In the genomic region with DNA sequence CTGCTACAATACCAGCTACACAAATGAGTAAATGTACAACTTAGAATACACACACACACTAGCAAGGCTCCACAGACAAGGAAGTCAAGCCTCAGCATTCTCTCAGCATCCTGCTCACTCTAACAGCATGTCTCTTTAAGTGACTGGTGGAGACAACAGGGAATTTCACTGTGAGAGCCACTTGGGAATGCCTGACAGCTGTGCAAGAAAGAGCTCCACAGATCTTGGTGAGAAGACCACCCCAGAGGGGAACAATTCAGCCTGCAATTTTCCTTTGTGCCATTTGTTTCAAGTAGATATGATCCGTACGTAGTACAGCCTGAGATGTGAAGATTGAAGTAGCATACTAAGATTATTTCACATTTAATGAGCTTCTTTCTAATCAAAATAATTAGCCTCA, we compare ENCODE assay signal across 13 mouse cellular contexts. TPM values are rescaled to one million over a fixed set of nuclear protein-coding genes. Genes with fewer than 3 reads are reported as not detected.
DNase-seq lines count a peak whose midpoint lies in the region; ATAC-seq and TF ChIP-seq lines count a peak whose summit lies in the region.
"Had no signal": no experiment of that assay in that cellular context is flagged by ENCODE, and none has a peak within 500 bp of the region (broad histone marks: within the 10 kb centered on the region; RNA-seq: fewer than 3 reads in every experiment).

No protein-coding gene starts in this region.

- no peaks in the 10 kb centered on the region for H3K27me3 ChIP-seq in lung, embryonic 14.5 days (ENCODE audit: insufficient read depth, low read length)
- no peaks in the 10 kb centered on the region for H3K27me3 ChIP-seq in forebrain, embryonic 16.5 days (replicated peaks; ENCODE audit: control insufficient read depth, insufficient read depth, low read length)
- H3K27me3 ChIP-seq in midbrain, embryonic 13.5 days = no peaks in the 10 kb centered on the region
- H3K27me3 ChIP-seq: heart, embryonic 15.5 days had no signal

- H3K9me3 ChIP-seq in lung, embryonic 14.5 days (ENCODE audit: low read depth, low read length) = no peaks in the 10 kb centered on the region
- no peaks in the 10 kb centered on the region for H3K9me3 ChIP-seq in forebrain, embryonic 16.5 days (ENCODE audit: control insufficient read depth, low read length)
- no peaks in the 10 kb centered on the region for H3K9me3 ChIP-seq in midbrain, embryonic 13.5 days
- H3K9me3 ChIP-seq: heart, embryonic 15.5 days had no signal

- H3K4me1 ChIP-seq in lung, embryonic 14.5 days (ENCODE audit: insufficient read depth) = no peaks in the 10 kb centered on the region
- peaks cover 3% of the 10 kb centered on the region for H3K4me1 ChIP-seq in forebrain, embryonic 16.5 days (replicated peaks; ENCODE audit: control insufficient read depth, insufficient read depth, low read length)
- H3K4me1 ChIP-seq in midbrain, embryonic 13.5 days (replicated peaks) = peaks cover 11% of the 10 kb centered on the region

- WGBS in lung, embryonic 14.5 days = 69% methylated on average over 2 of the region's 2 CpGs
- WGBS in forebrain, embryonic 16.5 days = 23% methylated on average over 2 of the region's 2 CpGs
- 23% methylated on average over 2 of the region's 2 CpGs for WGBS in midbrain, embryonic 13.5 days

- DNase-seq in lung, embryonic 14.5 days = peak; percentile 11
- DNase-seq in lung, postnatal 4 days = no peak
- DNase-seq in retina, embryonic 14.5 days (ENCODE audit: low spot score) = peak; percentile 62
- no peak for DNase-seq in cerebellum, postnatal 10 days
- no peak for DNase-seq in spleen, postnatal 10 days (ENCODE audit: low spot score in 2 of 2)
- DNase-seq: cerebellum, adult 11 months; lung, adult 2 months; right cerebral cortex, postnatal 4 days; thymus, adult 2 months had no signal

- TF ChIP-seq CTCF in lung, embryonic 14.5 days (IDR thresholded peaks at IDR 0.05; ENCODE audit: low read depth) = no peak

- H3K27ac ChIP-seq in lung, embryonic 14.5 days (ENCODE audit: low read depth) = no peak overlapping the region
- H3K27ac ChIP-seq in forebrain, embryonic 16.5 days (ENCODE audit: low read length) = no peak overlapping the region
- peak overlapping the region; percentile 44 for H3K27ac ChIP-seq in midbrain, embryonic 13.5 days
- H3K27ac ChIP-seq: heart, embryonic 15.5 days had no signal

- no peak overlapping the region for H3K4me2 ChIP-seq in lung, embryonic 14.5 days
- H3K4me2 ChIP-seq in forebrain, embryonic 16.5 days (ENCODE audit: low read length) = no peak overlapping the region
- no peak overlapping the region for H3K4me2 ChIP-seq in midbrain, embryonic 13.5 days (replicated peaks)
- H3K4me2 ChIP-seq: heart, embryonic 15.5 days had no signal

- peaks cover 13% of the 10 kb centered on the region; the same call in 1 of the 2 replicates for H3K36me3 ChIP-seq in lung, embryonic 14.5 days (ENCODE audit: insufficient read depth)
- H3K36me3 ChIP-seq in forebrain, embryonic 16.5 days (ENCODE audit: control insufficient read depth, insufficient read depth) = no peaks in the 10 kb centered on the region
- H3K36me3 ChIP-seq in midbrain, embryonic 13.5 days = no peaks in the 10 kb centered on the region

- no peak overlapping the region for H3K4me3 ChIP-seq in lung, embryonic 14.5 days (ENCODE audit: low read depth, low read length)
- no peak overlapping the region for H3K4me3 ChIP-seq in forebrain, embryonic 16.5 days (replicated peaks; ENCODE audit: low read length)
- no peak overlapping the region for H3K4me3 ChIP-seq in midbrain, embryonic 13.5 days (replicated peaks)
- H3K4me3 ChIP-seq: heart, embryonic 15.5 days had no signal

- H3K9ac ChIP-seq in lung, embryonic 14.5 days = no peak overlapping the region
- no peak overlapping the region for H3K9ac ChIP-seq in forebrain, embryonic 16.5 days (replicated peaks; ENCODE audit: low read depth, low read length)
- H3K9ac ChIP-seq in midbrain, embryonic 13.5 days (replicated peaks) = no peak overlapping the region
- H3K9ac ChIP-seq: heart, embryonic 15.5 days had no signal

- ATAC-seq in lung, embryonic 14.5 days (ENCODE audit: insufficient read depth) = no peak
- ATAC-seq in forebrain, embryonic 16.5 days = peak; percentile 82
- peak; percentile 55; the same call in 1 of the 2 replicates for ATAC-seq in midbrain, embryonic 13.5 days
- ATAC-seq in frontal cortex, adult (ENCODE audit: low TSS enrichment) = no peak

RNA-seq across cellular contexts. Expression of a gene that starts 24.9 kb away (rescaled TPM):
- 73.3 and 75.8 TPM in 2 replicates for polyA plus RNA-seq in lung, embryonic 14.5 days (2014; fragmentation: Nextera tagmentation; extraction: Ambion mirVana)
- polyA plus RNA-seq in forebrain, embryonic 16.5 days (2015; fragmentation: Nextera tagmentation; extraction: Ambion mirVana) = 95.1 and 118 TPM in 2 replicates
- 106 and 109 TPM in 2 replicates for polyA plus RNA-seq in midbrain, embryonic 13.5 days (2015; fragmentation: Nextera tagmentation; extraction: Ambion mirVana)

Comparison
In these comparisons a context has a peak if more than half of its experiments do, and no peak if none do; other contexts are left out.
1. DNase-seq: peak in lung, embryonic 14.5 days (single experiment) and retina, embryonic 14.5 days (single experiment); none in lung, postnatal 4 days (0 of 2), cerebellum, postnatal 10 days (0 of 2) and spleen, postnatal 10 days (0 of 2).
2. ATAC-seq: peak in forebrain, embryonic 16.5 days (single experiment) and midbrain, embryonic 13.5 days (single experiment); none in lung, embryonic 14.5 days (single experiment) and frontal cortex, adult (single experiment).